Mouse (Mus musculus) mesoderm, embryonic 11.5 days (tissue): ENCODE results near the gene Fgfr2.

Experiments used
- DNase-seq: peaks from one replicate; pipeline ENCODE4 v3.0.0-alpha.2; 2012; ENCODE audit warnings: low read depth, low spot score

Fgfr2 gene

GRCm38 (mm10) chr7:132272984-132273383 is 850.2 kb downstream of the Fgfr2 start:
- no peak for DNase-seq

GRCm38 (mm10) chr7:132270364-132270763 is 852.8 kb downstream of the Fgfr2 start:
- DNase-seq = no peak

DNA sequence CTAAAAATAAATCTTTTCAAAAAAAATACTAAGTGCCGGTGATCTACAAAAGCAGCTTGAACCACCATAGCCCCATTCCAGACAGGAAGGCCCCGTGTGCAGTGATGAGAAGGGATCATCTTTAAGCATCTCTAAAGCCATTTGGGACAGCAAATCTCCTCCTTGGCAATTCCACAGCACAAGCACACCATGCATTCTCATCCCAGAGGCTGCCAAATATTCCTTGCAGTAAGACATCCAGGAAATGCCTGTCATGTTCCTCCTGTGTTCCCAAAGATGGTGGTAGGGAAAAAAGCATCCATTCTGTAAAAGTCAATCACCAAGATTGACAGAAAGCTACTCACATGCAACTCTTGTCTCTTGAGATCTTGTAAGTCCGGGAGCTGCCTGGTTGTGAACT is 853.5 kb downstream of the Fgfr2 start:
- DNase-seq = no peak

DNA sequence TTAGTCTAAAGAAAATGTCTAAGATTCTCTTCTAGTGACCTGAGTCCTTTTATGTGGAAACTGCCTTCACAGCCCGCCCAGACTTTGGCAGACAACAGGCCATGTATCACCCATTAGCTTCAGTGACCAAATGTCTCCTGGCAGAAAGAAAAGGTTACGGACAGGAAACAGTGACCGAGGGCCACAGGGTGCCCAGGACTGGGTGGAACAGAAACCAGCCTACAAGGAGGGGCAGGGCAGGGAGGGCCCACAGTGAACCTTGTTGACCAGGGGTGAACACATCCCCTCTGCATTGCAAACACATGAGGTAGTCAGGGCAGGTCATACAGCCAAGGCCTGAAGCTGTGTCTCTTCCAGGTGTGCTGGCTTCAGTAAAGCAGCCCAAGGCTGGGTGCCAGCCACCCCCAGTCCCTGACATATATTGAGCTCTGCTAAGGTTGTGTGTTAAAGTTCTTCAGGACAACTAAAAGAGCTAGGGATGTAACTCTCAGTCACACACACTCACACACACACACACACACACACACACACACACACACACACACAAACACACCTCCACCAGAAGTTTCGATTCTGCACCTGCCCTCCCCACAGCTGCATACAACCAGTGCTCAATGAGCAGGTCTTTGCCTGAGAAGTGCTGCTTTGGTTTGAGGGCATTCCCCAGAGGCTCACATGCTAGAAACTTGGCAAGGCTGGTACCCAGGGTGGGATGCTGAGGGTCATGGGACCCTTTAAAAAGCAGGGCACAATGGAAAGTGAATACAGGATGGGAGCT is 855.2 kb downstream of the Fgfr2 start:
- no peak for DNase-seq

DNA sequence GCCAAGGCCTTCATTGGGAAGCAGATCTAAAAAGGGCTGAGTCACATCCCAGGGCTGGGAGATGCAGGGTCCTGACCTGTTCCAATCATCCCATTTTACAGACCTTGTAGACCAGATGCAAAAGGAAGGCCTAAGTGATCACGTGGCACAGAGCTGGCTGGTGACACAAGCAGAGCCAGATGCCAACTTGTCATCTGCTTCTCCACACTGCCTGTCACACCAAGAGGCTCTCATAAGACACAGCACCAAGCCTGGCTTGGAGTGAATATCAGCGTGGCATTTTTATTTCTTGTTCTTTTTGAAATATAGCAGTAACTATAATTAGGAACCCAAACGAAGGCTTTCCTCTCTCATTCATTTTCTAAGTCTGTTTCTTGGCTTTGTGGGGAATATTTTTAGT is 858.4 kb downstream of the Fgfr2 start:
- no peak for DNase-seq

- peak; percentile 60 for DNase-seq
These were observed 860.0 kb downstream of the Fgfr2 start for GRCm38 (mm10) chr7:132263186-132263585.

GRCm38 (mm10) chr7:132262696-132263095 is 860.5 kb downstream of the Fgfr2 start:
- DNase-seq = peak; percentile 64

- DNase-seq = no peak
These were observed 861.3 kb downstream of the Fgfr2 start for GRCm38 (mm10) chr7:132261885-132262284.

DNA sequence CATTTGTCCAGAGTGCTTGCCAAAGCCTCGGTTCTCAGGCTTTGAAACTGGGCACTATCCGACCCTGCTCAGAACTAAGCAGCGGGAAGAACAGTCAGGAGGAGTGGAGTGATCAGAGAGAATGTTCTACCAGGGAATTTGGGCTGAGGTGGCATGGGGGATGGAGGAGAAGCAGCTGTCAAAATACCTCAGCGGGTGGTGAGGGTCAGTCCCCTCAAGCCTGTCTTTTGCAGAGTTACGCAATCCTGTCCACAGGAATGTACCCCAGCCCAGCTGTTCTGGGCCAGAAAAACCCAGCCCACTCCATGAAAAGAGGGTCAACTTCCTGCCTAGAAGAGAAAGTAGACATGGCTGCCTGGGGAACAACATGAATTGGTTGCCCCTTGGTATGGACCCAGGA is 862.5 kb downstream of the Fgfr2 start:
- peak; percentile 54 for DNase-seq

GRCm38 (mm10) chr7:132258817-132259216 is 864.3 kb downstream of the Fgfr2 start:
- DNase-seq = no peak

GRCm38 (mm10) chr7:132258216-132258615 is 864.9 kb downstream of the Fgfr2 start:
- DNase-seq = peak; percentile 44

GRCm38 (mm10) chr7:132253513-132253912 is 869.6 kb downstream of the Fgfr2 start:
- no peak for DNase-seq

- DNase-seq = no peak
These were observed 870.1 kb downstream of the Fgfr2 start for GRCm38 (mm10) chr7:132253078-132253477.

DNA sequence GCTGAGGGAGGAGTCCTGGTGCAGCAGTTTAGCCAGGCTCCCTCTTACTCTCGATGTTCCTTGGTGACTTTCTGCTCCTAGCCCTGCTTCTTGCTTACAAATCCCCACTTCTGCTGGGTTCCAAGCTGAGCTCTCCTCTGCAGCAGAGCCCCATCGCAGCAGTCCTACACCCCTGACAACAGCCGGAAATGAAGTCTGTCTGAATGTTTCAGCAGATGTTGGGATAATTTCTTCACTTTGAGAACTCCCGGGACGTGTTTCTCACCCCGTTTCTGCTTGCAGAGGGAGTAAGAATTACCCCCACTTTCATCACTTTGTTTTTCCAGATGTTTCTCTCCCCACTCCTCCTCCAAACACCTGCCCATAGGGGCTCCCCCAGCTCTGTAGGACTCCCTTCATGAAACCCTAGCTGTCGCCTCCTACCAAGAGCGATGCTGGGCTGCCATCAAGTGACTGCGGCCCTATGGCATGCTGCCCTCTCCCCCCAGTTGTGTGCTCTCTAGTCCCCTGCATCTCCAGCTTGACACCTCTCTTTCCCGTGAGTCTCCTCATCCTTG is 873.5 kb downstream of the Fgfr2 start:
- DNase-seq = no peak

- DNase-seq = peak; percentile 89
These were observed 875.6 kb downstream of the Fgfr2 start for GRCm38 (mm10) chr7:132247567-132247966.

DNA sequence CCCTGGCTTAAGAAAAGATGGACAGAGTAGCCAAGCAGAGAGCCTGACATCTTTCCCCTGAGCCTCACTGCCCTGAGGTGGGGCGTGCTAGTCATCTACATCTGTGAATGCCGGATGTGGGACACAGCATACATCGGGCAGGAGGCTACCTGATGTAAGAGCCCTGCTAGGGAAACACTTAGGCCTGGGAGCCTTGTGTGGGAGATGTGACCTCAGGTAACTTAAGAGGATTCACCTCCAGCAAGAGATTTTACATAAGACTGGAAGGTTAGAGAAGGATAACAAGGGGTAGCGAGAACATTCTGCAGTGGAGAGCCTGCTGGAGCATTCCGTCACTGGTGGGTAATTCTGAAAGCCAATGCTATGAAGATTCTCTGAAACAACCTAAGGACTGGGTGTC is 876.1 kb downstream of the Fgfr2 start:
- DNase-seq = no peak

- no peak for DNase-seq
These were observed 877.4 kb downstream of the Fgfr2 start for GRCm38 (mm10) chr7:132245730-132246129.

DNA sequence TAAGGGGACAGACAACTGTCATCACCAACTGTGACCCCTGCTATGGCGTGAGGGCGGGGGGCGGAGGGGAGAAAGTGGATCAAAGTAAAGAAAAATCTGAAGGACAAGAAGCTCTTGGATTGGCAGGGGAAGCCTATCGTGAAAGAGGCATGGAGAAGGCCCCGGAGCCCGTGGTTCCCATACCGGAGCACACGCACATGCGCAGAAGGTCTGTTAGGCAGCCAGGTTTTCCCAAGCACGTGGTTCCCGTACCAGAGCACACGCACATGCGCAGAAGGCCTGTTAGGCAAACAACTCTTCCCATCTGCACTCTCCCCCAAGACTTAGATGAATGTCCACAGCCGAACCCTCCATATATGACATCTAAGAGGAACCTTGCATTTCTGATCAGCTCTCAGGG is 878.5 kb downstream of the Fgfr2 start:
- DNase-seq = no peak

GRCm38 (mm10) chr7:132243225-132243624 is 879.9 kb downstream of the Fgfr2 start:
- DNase-seq = no peak

GRCm38 (mm10) chr7:132242617-132243141 is 880.5 kb downstream of the Fgfr2 start:
- DNase-seq = no peak

DNA sequence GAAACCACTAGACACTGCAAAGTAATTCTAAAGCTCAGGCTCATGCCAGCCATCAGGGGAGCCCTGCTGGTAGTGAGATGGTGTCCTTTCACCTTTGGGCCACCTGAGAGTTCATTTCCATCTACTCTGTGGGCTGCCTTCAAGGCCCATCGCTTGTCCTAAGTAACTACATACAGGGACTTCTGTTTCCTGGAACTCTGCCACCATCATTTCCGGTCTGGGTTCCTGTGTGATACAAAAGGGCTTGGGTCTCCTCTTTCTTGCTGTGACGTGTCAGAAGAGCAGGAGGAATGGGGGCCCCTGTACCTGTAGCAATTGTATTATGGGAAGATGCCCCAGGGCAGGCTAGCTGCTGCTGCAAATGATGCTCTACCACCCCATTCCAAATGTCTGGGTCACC is 884.2 kb downstream of the Fgfr2 start:
- no peak for DNase-seq

DNA sequence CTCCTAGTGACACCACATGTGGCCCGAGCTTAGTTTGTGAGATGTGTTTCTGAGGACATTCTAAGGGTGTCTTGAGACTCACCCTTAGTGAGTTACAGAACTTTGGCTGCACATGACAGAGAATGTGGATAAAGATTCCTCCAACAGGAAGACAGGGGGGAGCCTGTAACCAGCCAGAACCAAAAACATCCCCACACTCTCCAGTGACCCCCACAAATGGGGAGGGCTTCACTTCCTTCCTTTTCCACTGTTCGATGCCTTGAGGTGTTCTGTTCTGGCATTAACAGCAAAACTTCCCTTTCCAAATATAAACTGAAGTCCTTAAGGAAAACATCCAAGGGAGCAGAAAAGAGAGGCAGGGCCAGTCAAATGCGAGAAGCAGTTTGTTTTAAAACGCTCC is 886.0 kb downstream of the Fgfr2 start:
- no peak for DNase-seq

- DNase-seq = no peak
These were observed 886.4 kb downstream of the Fgfr2 start for GRCm38 (mm10) chr7:132236789-132237188.
